Mouse (Mus musculus) adrenal gland, postnatal 25 days (tissue): ENCODE results near the gene Gid4. TPM values are rescaled to one million over a fixed set of nuclear protein-coding genes. Genes with fewer than 3 reads are reported as not detected.
"Not testable (repeated sequence)": the region's sequence is repeated elsewhere in the genome, so short reads cannot be mapped to it uniquely, and the experiment has no call there.

Experiments
- DNase-seq: peaks from one replicate; pipeline ENCODE4 v3.0.0; 2021; ENCODE audit warnings: mixed read lengths
- total RNA-seq: library from RNA; stranded (reverse); gene quantifications from 2 replicates; pipeline ENCODE4 v1.2.3, GENCODE M21; 2021

The Gid4 gene
- total RNA-seq, 1 experiment from 2014 or later: 49.1 TPM

DNA sequence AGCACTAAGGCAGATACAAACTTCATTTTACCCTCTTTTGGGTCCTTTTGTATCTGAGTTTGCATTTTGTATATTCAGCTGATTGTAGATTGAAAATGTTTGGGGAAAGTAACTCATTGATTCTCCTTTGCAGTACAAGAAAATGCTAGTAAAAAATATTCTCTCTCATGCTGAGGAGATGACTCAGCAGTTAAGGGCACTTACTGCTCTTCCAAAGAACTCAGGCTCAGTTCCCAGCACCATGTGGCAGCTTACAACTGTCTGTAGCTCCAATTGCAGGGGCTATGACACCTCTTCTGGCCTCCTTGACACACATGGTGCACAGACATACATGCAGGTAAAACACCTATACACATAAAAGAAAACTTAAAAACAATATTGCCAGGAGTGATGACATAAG, 16.6 kb downstream of the Gid4 start:
- no peak for DNase-seq

DNA sequence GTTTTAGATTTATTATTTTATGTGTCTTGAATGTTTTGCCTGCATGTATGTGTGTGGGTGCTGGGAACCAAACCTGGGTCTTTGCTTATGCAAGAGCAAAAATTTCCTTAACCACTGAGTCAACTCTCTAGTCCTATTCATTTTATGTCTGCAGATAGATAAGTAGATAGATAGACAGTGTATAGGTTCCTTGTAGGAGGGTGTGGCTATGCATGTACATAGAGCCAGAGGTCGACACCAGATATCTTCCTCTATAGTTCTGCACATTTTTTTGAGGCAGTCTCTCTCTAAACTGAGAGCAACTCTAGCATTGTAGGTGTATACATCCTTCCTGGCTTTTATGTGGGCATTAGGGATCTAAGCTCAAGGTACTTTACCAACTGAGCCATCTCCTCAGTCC, 18.2 kb downstream of the Gid4 start:
- DNase-seq: no peak

DNA sequence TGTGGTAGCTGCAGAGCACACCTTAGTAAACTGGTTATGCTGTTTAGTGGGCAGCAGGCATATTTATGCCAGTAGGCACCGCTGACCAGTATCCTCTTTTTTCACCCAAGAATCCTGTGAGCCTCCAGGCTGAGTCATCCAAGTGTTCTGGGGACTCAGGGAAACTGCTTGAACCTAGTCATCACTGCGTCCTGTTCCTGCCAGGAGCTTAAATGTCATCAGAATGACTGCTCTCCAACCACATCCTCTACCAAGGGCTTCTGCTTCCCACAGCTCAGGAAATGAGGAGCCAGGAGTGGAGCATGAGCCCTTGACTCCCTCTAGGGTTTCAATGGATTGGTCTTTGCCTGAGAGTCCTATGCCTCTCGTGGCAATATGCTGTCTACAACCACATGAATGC, 19.7 kb downstream of the Gid4 start:
- peak; percentile 9 for DNase-seq

DNA sequence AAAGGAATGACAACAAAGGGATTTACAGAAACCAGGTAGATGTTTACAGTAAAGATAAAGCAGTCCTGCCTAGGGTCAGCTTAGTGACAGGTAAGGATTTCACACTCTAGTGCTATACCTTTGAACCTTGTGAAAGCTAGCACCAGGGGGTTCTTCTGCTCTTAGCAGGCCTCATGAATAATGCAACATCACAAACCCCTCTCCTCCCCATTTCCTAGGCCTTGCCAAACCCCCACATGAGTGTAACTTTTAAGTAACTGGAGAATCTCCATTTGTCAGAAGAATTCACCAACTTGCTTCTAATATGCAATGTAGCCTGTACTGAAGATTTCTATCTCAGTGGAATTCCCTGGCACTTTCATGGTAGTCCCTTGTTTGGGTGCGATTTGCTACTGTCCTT, 22.7 kb downstream of the Gid4 start:
- not testable (repeated sequence) for DNase-seq

DNA sequence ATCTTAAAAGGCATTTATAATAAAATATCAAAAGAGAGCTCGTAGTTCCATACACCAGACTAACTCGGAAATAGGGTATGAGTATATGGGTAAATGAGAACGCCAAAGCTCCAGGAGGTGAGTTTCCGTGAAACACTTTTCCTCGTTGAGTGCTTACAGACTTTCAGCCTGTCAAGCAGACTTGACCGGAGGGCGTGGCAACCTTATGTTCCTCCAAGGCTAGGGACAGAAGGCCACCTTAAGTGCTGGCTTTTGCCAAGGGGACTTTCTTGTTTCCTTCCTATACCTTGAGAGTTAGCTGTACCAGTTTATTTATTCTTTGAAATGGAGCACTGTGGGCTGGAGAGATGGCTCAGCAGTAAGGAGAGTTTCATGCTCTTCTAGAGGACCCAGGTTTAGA, 23.2 kb downstream of the Gid4 start:
- no peak for DNase-seq

DNA sequence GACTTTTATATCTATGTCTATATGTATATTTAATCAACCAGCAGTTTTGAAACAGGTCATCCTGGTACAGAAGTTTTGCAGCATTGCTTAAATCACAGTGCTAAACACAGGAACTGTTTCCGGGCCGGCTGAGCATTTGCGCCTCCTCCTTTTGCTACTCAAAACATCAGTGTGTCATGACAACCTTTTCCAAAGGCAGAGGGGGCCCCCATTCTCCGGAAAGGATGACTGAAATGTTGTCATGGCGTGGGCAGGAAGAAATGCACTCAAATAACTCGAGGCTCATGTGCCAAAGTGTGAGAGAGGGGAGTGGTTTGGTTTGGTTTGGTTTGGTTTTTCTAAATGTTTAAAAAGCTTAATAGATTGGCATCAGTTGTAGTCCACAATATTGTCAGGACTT, 26.0 kb downstream of the Gid4 start:
- DNase-seq: no peak

DNA sequence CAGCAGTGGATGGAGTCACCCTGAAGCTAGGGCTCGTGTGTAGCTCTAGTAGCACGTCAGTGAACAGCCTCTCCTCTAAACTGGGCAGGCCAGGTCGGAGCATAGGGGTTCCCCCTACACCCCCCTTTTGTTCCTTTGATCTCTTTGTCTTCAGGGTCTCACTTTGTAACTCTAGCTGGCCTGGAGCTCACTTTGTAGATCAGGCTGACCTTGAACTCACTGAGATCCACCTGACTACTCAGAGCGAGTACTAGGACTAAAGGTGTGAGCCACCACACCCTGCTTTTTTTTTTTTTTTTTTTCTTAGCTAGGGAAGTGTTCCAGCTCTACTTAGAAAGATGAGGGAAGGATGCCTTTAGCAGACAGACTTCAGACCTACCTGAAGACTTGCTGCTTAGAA, 27.1 kb downstream of the Gid4 start:
- DNase-seq: no peak

DNA sequence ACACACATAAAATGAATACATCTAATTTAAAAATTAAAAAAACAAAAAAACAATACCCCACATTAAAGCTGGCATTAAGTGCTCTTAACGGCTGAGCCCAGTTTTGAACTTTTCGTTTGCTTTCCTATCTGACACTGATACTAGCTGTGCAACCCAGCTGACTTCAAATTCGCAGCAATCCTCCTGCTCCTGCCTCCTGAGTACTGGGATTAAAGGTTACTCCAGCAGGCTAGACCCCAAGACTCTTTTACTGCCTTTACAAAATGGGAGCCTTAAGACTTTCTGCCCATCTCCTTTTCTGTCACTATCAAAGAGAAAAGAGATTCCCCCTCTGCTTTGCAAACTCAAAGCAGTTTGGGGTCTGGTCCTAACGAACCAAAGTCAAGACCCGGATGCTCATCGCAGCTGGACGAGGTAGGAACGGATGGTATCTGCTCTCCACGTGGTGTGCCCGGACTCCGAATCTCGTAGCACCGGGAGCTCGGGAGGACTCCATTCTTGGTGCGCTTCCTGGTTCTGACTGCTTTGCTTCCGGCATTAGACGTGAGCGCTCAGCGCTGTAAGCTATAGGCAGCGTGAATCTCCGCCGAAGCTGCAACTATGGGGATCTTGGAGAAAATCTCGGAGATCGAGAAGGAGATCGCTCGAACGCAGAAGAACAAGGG, 37.3 kb downstream of the Gid4 start, which contains the start of gene Drg2:
TSS of gene Drg2 (plus strand) at position 512 of the 665 bp plus-strand sequence.
- DNase-seq: peak; percentile 84

DNA sequence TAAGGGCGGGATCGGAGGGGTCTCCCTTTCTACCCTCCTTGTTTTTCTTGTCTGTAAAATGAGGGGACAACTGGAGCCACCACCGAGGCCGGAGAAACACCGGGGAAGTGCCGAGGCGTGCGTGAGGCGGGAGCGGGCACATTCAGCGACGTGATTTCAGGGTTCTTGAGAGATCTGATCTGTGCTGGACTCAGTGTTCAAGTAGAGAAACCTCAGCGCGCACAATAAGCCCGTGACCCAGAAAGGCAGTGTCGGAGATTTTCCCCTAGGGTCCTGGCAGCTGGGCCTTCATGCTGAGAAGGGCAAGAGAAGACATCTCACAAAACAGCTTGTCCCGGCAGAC, 37.8 kb downstream of the Gid4 start:
- DNase-seq: no peak

DNA sequence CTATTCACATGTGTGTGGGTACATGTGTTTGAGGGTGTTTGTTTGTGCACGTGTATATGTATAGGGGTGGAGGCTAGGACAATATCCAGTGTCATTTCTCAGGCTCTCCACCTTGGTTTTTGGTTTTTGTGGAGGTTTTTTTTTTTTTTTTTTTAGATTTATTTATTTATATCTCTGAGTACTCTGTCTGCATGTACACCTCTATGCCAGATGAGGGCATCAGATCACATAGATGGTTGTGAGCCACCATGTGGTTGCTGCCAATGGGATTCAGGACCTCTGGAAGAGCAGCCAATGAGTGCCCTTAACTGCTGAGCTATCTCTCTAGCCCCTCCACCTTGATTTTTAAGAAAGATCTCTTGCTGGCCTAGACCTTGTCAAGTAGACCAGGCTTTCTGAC, 41.0 kb downstream of the Gid4 start:
- no peak for DNase-seq

DNA sequence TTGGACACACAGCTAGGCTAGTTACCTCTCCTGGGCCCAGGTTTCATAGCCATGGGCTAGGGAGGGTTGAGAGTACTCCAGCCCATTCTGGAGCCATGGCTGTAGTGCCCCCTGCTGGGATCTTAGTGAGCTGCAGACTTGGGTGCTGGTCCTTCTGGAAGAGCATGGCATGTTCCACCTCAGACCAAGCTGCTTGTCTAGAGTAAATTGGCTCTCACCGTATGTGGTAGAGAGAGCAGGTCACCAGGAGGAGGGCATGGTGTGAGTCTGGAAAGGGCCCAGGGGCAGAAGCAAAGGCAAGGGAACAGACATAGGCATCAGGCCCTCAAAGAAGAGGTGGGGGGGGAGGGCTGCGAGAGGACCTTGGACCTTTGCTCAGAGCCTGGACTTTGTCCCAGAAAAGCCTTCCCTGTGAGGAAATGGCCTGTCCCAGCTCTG, 49.0 kb downstream of the Gid4 start:
- DNase-seq: peak; percentile 43

DNA sequence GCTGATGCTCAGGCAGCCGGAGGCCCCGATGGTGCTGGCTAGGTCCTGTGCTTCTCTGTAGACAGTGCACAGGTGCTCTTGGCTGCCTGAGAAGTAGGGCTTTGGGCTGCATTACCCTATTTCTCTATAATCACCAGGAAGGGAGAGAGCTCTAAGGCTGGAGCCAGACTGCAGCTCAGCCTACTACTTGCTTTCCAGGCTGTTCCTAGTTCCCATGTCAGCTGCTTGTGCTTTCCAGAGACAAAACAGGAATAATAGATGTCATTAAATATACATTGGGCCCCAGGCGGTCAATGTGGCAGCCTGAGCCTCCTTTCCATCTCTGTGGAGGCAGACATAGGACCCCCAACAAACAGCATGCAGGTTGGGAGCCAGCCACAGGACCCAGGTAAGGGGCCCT, 52.1 kb downstream of the Gid4 start, which contains the start of gene Myo15:
TSS of gene Myo15 (plus strand) at position 301 of the 400 bp plus-strand sequence.
- DNase-seq: no peak

DNA sequence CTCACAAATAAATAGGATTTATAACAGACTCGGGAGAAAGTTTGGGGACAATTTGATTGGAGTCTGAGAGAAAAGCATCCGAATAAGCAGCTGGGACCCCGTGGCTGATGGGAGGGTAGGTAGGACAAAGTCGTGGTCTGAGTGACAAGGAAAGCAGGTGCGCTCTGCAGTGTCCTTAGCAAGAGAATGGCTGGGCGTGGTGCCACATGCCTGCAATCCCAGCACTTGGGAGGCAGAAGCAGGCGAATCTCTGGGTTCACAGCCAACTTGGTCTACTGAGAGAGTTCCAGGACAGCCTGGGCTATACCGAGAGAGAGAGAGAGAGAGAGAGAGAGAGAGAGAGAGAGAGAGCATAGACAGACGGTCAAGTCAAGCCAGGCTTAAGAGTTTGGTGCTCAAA, 53.8 kb downstream of the Gid4 start:
- no peak for DNase-seq

DNA sequence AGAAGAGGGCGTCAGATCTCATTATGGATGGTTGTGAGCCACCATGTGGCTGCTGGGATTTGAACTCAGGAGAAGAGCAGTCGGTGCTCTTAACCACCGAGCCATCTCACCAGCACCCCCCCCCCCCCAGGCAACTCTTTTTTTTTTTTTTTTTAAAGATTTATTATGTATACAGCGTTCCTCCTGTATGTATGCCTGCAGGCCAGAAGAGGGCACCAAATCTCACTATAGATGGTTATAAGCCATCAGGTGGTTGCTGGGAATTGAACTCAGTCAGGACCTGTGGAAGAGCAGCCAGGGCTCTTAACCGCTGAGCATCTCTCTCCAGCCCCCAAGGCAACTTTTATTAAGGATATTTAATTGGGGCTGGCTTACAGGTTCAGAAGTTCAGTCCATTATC, 57.6 kb downstream of the Gid4 start:
- DNase-seq: no peak

DNA sequence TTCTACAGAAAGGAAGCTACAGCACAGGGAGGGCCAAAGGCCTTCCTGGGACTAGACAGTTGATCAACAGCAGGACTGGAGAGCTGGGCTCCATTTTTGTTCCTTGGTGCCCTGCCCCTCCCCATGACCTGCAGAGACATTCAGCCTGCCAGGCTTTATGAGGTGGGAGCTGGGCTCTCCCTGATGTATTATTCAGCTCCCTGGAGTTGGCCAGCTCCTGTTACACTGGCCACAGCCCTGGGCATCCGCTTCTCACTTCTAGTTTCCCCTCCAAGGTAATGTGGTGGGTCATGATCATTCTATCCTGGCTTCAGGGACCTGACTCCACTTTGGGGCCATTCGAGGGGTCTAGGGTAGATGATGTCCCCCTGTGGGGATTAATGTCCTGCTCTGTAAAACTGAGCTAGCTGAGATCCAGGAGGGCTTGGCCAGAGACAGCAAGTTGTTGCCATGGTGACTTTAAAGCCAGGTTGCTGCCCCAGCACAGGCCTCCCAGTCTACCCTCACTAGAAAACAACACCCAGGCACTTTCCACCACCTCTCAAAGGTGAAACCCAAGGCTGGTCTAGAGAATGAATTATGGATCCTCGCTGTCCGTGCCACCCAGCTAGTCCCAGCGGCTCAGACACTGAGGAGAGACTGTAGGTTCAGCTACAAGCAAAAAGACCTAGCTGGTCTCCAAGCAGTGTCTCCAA, 58.9 kb downstream of the Gid4 start:
- DNase-seq: no peak

DNA sequence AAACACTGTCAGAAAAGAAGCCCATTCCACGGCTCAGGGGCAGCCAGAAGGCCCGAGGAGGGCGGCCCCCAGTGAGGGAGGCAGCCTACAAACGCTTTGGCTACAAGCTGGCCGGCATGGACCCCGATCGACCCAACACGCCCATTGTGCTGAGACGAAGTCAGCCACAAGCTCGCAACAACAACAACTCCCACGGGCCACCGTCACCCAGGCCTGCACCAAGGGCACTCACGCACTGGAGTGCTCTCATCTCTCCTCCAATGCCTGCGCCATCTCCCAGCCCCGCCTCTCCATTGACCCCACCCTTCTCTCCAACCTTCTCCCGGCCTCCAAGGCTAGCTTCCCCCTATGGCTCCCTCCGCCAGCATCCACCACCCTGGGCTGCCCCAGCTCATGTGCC, 61.2 kb downstream of the Gid4 start:
- peak; percentile 49 for DNase-seq

DNA sequence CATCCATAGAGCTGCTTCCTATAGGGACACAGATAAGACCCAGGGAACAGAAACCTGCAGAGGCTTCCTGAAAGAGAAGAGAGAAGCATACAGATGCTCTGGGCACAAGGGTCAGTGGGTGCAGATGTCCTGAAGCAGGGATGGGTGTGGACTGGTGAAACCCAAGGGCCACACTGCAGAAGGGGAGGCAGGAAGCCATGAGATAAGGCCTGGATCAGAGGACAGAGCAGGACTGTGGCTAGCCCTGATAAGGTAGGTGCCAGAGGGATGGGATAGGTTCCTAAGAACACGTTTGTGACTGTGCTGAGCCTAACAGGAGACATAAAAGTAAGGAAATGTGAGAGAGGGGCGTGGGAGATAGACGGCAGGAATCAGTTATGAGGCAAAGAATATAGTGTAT, 69.3 kb downstream of the Gid4 start:
- DNase-seq: no peak

DNA sequence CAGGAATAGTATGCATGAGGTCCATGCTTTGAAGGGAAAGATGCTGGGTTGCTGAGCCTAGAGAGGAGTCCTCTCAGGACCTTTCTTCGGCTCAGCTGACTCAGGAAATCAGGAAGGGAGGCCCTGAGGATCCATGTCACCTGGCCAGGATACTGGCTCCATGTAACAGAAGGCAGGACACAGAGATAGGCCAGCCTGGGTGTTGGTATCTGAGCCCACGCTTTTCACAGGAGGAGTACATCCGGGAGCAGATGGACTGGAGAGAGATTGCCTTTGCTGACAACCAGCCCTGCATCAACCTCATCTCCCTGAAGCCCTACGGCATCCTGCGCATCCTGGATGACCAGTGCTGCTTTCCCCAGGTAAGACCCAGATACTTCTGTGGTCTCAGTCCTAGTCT, 75.8 kb downstream of the Gid4 start:
- no peak for DNase-seq

DNA sequence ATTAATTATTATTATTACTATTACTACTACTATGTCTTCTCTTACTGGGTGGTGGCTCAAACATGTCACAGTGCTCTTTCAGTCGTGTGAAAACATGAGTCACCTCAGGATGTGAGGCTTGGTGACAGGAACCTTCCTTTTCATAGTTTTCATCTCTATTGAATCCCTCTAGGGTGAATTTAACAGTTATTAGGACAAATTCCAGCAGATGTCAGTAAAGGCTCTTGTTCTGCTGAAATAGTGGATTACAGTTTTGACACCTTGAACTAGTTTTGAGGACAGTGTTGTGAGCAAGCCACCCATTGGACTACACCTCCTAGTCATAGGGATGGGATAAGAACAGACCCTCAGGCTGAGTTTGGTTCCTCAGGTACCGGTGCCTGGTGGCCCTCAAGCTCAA, 78.7 kb downstream of the Gid4 start:
- no peak for DNase-seq

Other genes starting within 250 kb of the Gid4 start
- 125 and 160 TPM in 2 replicates for gene Srebf1, start 194.6 kb upstream of the Gid4 start, total RNA-seq
- gene Tom1l2, start 64.2 kb upstream of the Gid4 start, total RNA-seq: 74.6 and 95.4 TPM in 2 replicates
- 0.81 and 2.3 TPM in 2 replicates for gene Drc3, start 63.8 kb upstream of the Gid4 start, total RNA-seq
- gene Atpaf2, start 1.3 kb downstream of the Gid4 start, total RNA-seq: 49.6 and 59.5 TPM in 2 replicates
- 68.9 and 70.1 TPM in 2 replicates for gene Drg2, start 37.4 kb downstream of the Gid4 start, total RNA-seq
- gene Myo15, start 52.2 kb downstream of the Gid4 start, total RNA-seq: 0.24 TPM in 2 replicates
- gene Alkbh5, start 119.2 kb downstream of the Gid4 start, total RNA-seq: 114 and 126 TPM in 2 replicates